Mouse (Mus musculus) lung, adult 2 months (tissue): ENCODE data around the gene Cyb5b.

ENCODE experiments used
- CTCF ChIP-seq: fragments of 200-500 bp; IDR thresholded peaks from 2 replicates; pipeline ENCODE4 v1.5.1; 2011; ENCODE audit warnings: mild to moderate bottlenecking, low read length, control low read depth; ENCODE audit not compliant: insufficient read depth
- POLR2A ChIP-seq: fragments of 200-500 bp; IDR thresholded peaks from 2 replicates; pipeline ENCODE4 v1.6.1; 2011; ENCODE audit warnings: low read depth, mild to moderate bottlenecking, control low read depth, low read length, borderline replicate concordance; ENCODE audit errors: extremely low read depth

DNA sequence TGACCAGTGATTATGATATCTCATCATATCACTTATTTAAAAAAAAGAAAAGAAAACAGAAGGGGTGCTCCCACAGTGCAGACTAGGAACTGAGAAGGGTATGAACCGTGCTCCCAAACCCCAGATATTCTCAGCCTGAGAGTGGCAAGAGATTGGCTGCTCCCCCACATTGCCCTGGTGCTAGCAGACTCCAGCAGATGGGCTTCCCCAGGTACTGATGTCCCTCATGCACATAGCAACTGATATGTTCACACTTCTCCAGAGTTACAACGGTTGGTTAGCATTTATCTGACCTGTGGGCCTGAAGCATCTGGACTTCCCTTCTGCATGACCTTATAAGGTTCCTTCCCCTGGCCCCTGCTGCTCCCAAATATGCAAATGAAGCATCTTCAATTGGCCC is 68.6 kb downstream of the Cyb5b start:
- TF ChIP-seq CTCF (no peak), POLR2A (no peak)
